Mouse (Mus musculus): ENCODE data around the gene Zfp248. TPM values are rescaled to one million over a fixed set of nuclear protein-coding genes. Genes with fewer than 3 reads are reported as not detected.

Zfp248 gene
- polyA plus RNA-seq (2016; fragmentation: Nextera tagmentation; extraction: Ambion mirVana) = 12.2 and 15.3 TPM in 2 replicates

- Histone ChIP-seq H3K4me2 (peak within 1 kb of the TSS; percentile 68), H3K4me1 (replicated peaks) (peaks cover 12% of the 10 kb centered on the region), H3K9me3 (no peaks in the 10 kb centered on the region), H3K27ac (peak within 1 kb of the TSS; percentile 97), H3K4me3 (replicated peaks) (peak within 1 kb of the TSS; percentile 73), H3K27me3 (no peaks in the 10 kb centered on the region), H3K9ac (replicated peaks) (peak within 1 kb of the TSS; percentile 90), H3K36me3 (peaks cover 21% of the 10 kb centered on the region)
- under 1% methylated on average over 43 of the region's 43 CpGs for WGBS
- peak; percentile 94 for ATAC-seq (ENCODE audit: insufficient number of reproducible peaks, insufficient read depth, low FRiP score, low TSS enrichment, low read depth)
Observed at GRCm38 (mm10) chr6:118455042-118455631, at the start of gene Zfp248. Gene Zfp248, minus strand, starts transcription at chr6:118455528.

- Histone ChIP-seq H3K4me3 (replicated peaks) (no peak overlapping the region), H3K27ac (no peak overlapping the region), H3K9ac (replicated peaks) (no peak overlapping the region), H3K4me1 (replicated peaks) (no peaks in the 10 kb centered on the region), H3K27me3 (no peaks in the 10 kb centered on the region), H3K9me3 (0 out of 2 replicates have a peak, but pooled peaks cover 3% of the 10 kb centered on the region), H3K36me3 (peaks cover 47% of the 10 kb centered on the region), H3K4me2 (no peak overlapping the region)
- 88% methylated on average over 7 of the region's 7 CpGs for WGBS
- ATAC-seq (ENCODE audit: insufficient number of reproducible peaks, insufficient read depth, low FRiP score, low TSS enrichment, low read depth) = no peak
Observed at GRCm38 (mm10) chr6:118499010-118499409, 43.7 kb upstream of the Zfp248 start.

GRCm38 (mm10) chr6:118482125-118482524 is 26.8 kb upstream of the Zfp248 start:
- H3K36me3 ChIP-seq = peaks cover 2% of the 10 kb centered on the region; the same call in 1 of the 2 replicates
- no peak overlapping the region for H3K4me3 ChIP-seq (replicated peaks)
- H3K9ac ChIP-seq (replicated peaks) = no peak overlapping the region
- H3K9me3 ChIP-seq = no peaks in the 10 kb centered on the region
- H3K4me2 ChIP-seq = no peak overlapping the region
- no peak overlapping the region for H3K27ac ChIP-seq
- WGBS = 77% methylated on average over 1 of the region's 1 CpGs
- ATAC-seq (ENCODE audit: insufficient number of reproducible peaks, insufficient read depth, low FRiP score, low TSS enrichment, low read depth) = no peak
- H3K4me1 ChIP-seq (replicated peaks) = peaks cover 9% of the 10 kb centered on the region
- H3K27me3 ChIP-seq = no peaks in the 10 kb centered on the region

GRCm38 (mm10) chr6:118478957-118479708 is 23.8 kb upstream of the Zfp248 start, which contains the start of gene Zfp9:
Gene Zfp9, minus strand, starts transcription at chr6:118479320.
- no peaks in the 10 kb centered on the region for H3K9me3 ChIP-seq
- peak within 1 kb of the TSS; percentile 63 for H3K4me3 ChIP-seq (replicated peaks)
- peak within 1 kb of the TSS; percentile 78 for H3K9ac ChIP-seq (replicated peaks)
- peak; percentile 80 for ATAC-seq (ENCODE audit: insufficient number of reproducible peaks, insufficient read depth, low FRiP score, low TSS enrichment, low read depth)
- WGBS = 0% methylated on average over 38 of the region's 57 CpGs
- peak within 1 kb of the TSS; percentile 66 for H3K4me2 ChIP-seq
- H3K4me1 ChIP-seq (replicated peaks) = peaks cover 13% of the 10 kb centered on the region
- peaks cover 26% of the 10 kb centered on the region; the same call in 1 of the 2 replicates for H3K36me3 ChIP-seq
- H3K27me3 ChIP-seq = no peaks in the 10 kb centered on the region
- H3K27ac ChIP-seq = peak within 1 kb of the TSS; percentile 87

- no peak overlapping the region; the same call in 1 of the 2 replicates for H3K27ac ChIP-seq
- H3K36me3 ChIP-seq = peaks cover 29% of the 10 kb centered on the region; the same call in 1 of the 2 replicates
- H3K4me2 ChIP-seq = peak overlapping the region; percentile 66
- H3K9me3 ChIP-seq = no peaks in the 10 kb centered on the region
- H3K4me3 ChIP-seq (replicated peaks) = peak overlapping the region; percentile 63
- H3K27me3 ChIP-seq = no peaks in the 10 kb centered on the region
- WGBS = 29% methylated on average over 10 of the region's 10 CpGs
- H3K9ac ChIP-seq (replicated peaks) = peak overlapping the region; percentile 78
- H3K4me1 ChIP-seq (replicated peaks) = peaks cover 13% of the 10 kb centered on the region
- ATAC-seq (ENCODE audit: insufficient number of reproducible peaks, insufficient read depth, low FRiP score, low TSS enrichment, low read depth) = no peak
Observed at GRCm38 (mm10) chr6:118477875-118478785, 22.8 kb upstream of the Zfp248 start.

- no peaks in the 10 kb centered on the region for H3K9me3 ChIP-seq
Observed at GRCm38 (mm10) chr6:118462069-118462705, 6.9 kb upstream of the Zfp248 start.

GRCm38 (mm10) chr6:118457726-118458125 is 2.4 kb upstream of the Zfp248 start:
- no peak overlapping the region for H3K9ac ChIP-seq (replicated peaks)
- no peaks in the 10 kb centered on the region for H3K27me3 ChIP-seq
- peaks cover 12% of the 10 kb centered on the region for H3K4me1 ChIP-seq (replicated peaks)
- 89% methylated on average over 1 of the region's 1 CpGs for WGBS
- no peak overlapping the region for H3K4me2 ChIP-seq
- H3K4me3 ChIP-seq (replicated peaks) = no peak overlapping the region
- peaks cover 21% of the 10 kb centered on the region for H3K36me3 ChIP-seq
- no peak for ATAC-seq (ENCODE audit: insufficient number of reproducible peaks, insufficient read depth, low FRiP score, low TSS enrichment, low read depth)
- no peaks in the 10 kb centered on the region for H3K9me3 ChIP-seq
- H3K27ac ChIP-seq = no peak overlapping the region

More at GRCm38 (mm10) chr6:118462069-118462705, 6.9 kb upstream of the Zfp248 start:
- no peak for ATAC-seq (ENCODE audit: insufficient number of reproducible peaks, insufficient read depth, low FRiP score, low TSS enrichment, low read depth)
- Histone ChIP-seq H3K9ac (replicated peaks) (no peak overlapping the region), H3K4me1 (replicated peaks) (no peaks in the 10 kb centered on the region), H3K27me3 (no peaks in the 10 kb centered on the region), H3K36me3 (peaks cover 55% of the 10 kb centered on the region), H3K27ac (no peak overlapping the region), H3K4me3 (replicated peaks) (no peak overlapping the region), H3K4me2 (no peak overlapping the region)
- WGBS = 84% methylated on average over 15 of the region's 15 CpGs

- Histone ChIP-seq H3K9ac (replicated peaks) (peak overlapping the region; percentile 90), H3K4me1 (replicated peaks) (peaks cover 12% of the 10 kb centered on the region), H3K27ac (no peak overlapping the region), H3K36me3 (peaks cover 21% of the 10 kb centered on the region), H3K9me3 (no peaks in the 10 kb centered on the region), H3K4me3 (replicated peaks) (peak overlapping the region; percentile 73), H3K4me2 (peak overlapping the region; percentile 68), H3K27me3 (no peaks in the 10 kb centered on the region)
- 45% methylated on average over 8 of the region's 8 CpGs for WGBS
- ATAC-seq (ENCODE audit: insufficient number of reproducible peaks, insufficient read depth, low FRiP score, low TSS enrichment, low read depth) = no peak
Observed at GRCm38 (mm10) chr6:118454452-118454851, 876 bp downstream of the Zfp248 start.

GRCm38 (mm10) chr6:118431502-118431901 is 23.8 kb downstream of the Zfp248 start:
- ATAC-seq (ENCODE audit: insufficient number of reproducible peaks, insufficient read depth, low FRiP score, low TSS enrichment, low read depth) = no peak
- Histone ChIP-seq H3K9ac (replicated peaks) (no peak overlapping the region), H3K36me3 (peaks cover 62% of the 10 kb centered on the region), H3K9me3 (peaks cover 11% of the 10 kb centered on the region), H3K27ac (no peak overlapping the region), H3K4me1 (replicated peaks) (no peaks in the 10 kb centered on the region), H3K27me3 (no peaks in the 10 kb centered on the region), H3K4me2 (no peak overlapping the region), H3K4me3 (replicated peaks) (no peak overlapping the region)
- 90% methylated on average over 4 of the region's 4 CpGs for WGBS

- Histone ChIP-seq H3K9me3 (peaks cover 11% of the 10 kb centered on the region), H3K4me2 (no peak overlapping the region), H3K4me1 (replicated peaks) (no peaks in the 10 kb centered on the region), H3K36me3 (peaks cover 48% of the 10 kb centered on the region), H3K27ac (no peak overlapping the region), H3K9ac (replicated peaks) (no peak overlapping the region), H3K4me3 (replicated peaks) (no peak overlapping the region), H3K27me3 (no peaks in the 10 kb centered on the region)
- WGBS = 97% methylated on average over 1 of the region's 1 CpGs
- ATAC-seq (ENCODE audit: insufficient number of reproducible peaks, insufficient read depth, low FRiP score, low TSS enrichment, low read depth) = no peak
Observed at GRCm38 (mm10) chr6:118426666-118427065, 28.7 kb downstream of the Zfp248 start.

All from limb, embryonic 12.5 days (tissue).